In the genomic region with DNA sequence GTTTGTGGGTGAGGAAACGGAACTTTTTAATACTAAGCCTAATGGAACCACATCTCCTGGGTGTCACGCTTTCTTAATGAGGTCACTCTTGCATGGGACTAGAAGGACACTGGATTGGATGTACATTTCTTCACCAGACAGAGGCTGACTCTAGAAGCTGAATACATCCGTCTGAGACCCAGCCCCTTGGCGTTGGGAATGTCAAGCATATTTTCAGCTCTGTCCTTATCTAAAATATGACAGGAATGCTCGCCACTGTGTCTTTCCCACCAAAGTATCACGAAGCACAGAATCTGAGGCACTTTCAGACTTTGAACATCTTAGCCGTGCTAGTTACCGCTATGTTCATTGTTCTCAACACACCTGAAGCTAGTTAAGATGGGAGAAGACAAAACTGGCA, we compare ENCODE assay signal across 16 mouse cellular contexts.
"Had no signal": no experiment of that assay in that cellular context is flagged by ENCODE, and none has a peak within 500 bp of the region (broad histone marks: within the 10 kb centered on the region; RNA-seq: fewer than 3 reads in every experiment).

No protein-coding gene starts in this region.

- H3K4me3 ChIP-seq: kidney, embryonic 15.5 days; limb, embryonic 15.5 days; liver, embryonic 12.5 days; midbrain, embryonic 10.5 days; myocyte; neural tube, embryonic 15.5 days had no signal

- ATAC-seq: liver, embryonic 12.5 days had no signal

- H3K27me3 ChIP-seq: kidney, embryonic 15.5 days; limb, embryonic 15.5 days; liver, embryonic 12.5 days; neural tube, embryonic 15.5 days had no signal

- H3K9me3 ChIP-seq: kidney, embryonic 15.5 days; limb, embryonic 15.5 days; liver, embryonic 12.5 days; midbrain, embryonic 10.5 days; neural tube, embryonic 15.5 days had no signal

- DNase-seq: kidney, adult 2 months; kidney, postnatal 14 days; left cerebral cortex, postnatal 4 days; lung, postnatal 36 days; midbrain, embryonic 14.5 days; right cerebral cortex, adult 18-20 months; right cerebral cortex, postnatal 25 days; thymus, adult 2 months; thymus, postnatal 25 days had no signal

- H3K4me1 ChIP-seq: liver, embryonic 12.5 days had no signal

- H3K4me2 ChIP-seq: kidney, embryonic 15.5 days; limb, embryonic 15.5 days; liver, embryonic 12.5 days; neural tube, embryonic 15.5 days had no signal

- H3K9ac ChIP-seq: kidney, embryonic 15.5 days; limb, embryonic 15.5 days; liver, embryonic 12.5 days; neural tube, embryonic 15.5 days had no signal

- H3K36me3 ChIP-seq: kidney, embryonic 15.5 days; limb, embryonic 15.5 days; liver, embryonic 12.5 days; midbrain, embryonic 10.5 days; neural tube, embryonic 15.5 days had no signal

- H3K27ac ChIP-seq: kidney, embryonic 15.5 days; limb, embryonic 15.5 days; liver, embryonic 12.5 days; midbrain, embryonic 10.5 days; neural tube, embryonic 15.5 days; stomach, postnatal 0 days had no signal
